Mouse (Mus musculus) colon, adult 2 months (tissue): ENCODE measurements around the gene Ifitm3. TPM values are rescaled to one million over a fixed set of nuclear protein-coding genes. Genes with fewer than 3 reads are reported as not detected.

Experiments
- polyA plus RNA-seq: library from polyadenylated mRNA; depleted of rRNA; stranded (reverse); fragments of >200 nt; gene quantifications from 2 replicates; pipeline ENCODE4 v1.2.3, GENCODE M21; 2012; rRNA removed

Ifitm3 gene
- polyA plus RNA-seq: 135 and 161 TPM in 2 replicates

DNA sequence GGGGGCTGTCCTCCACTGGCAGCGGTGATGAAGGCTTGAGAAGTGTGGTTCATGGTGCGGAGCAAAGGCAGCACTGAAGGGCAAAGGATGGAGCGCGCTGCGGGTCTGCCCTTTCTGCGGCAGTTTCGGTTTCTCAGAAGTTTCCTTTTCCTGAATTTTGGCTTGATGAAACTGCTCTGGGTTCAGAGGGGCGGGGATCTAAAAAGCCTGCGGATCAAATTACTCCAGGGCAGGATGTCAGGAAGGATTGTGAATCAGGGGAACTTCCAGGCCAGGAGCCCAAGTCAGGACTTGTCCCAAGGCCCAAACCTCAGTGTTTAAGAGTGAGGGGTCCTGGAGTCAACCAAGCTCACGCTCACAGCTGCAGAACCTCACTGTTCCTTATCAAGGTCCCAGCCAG lies at the start of gene Ifitm3:
Gene Ifitm3, minus strand, starts transcription at position 178 of the 400 bp plus-strand sequence.

GRCm38 (mm10) chr7:141028831-141029230 lies 18.3 kb upstream of the Ifitm3 start, which contains the start of gene Gm17387:
Gm17387 (plus strand) TSS chr7:141029131.

DNA sequence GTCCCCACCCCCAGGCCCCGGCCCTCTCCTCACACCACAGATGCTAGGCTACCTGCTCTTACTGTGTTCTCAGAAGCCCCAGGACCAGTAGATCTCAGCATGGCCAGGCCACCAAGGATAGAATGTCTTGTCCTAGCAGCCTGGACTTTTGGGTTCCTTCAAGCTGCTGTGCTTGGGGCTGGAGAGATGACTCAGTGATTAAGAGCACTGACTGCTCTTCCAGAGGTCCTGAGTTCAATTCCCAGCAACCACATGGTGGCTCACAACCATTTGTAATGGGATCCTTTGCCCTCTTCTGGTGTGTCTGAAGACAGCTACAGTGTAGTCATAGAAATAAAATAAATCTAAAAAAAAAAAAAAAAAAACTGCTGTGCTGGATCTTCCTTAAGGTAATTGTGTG lies 7.3 kb upstream of the Ifitm3 start, which contains the start of gene Ifitm6:
Gene Ifitm6, minus strand, starts transcription at position 101 of the 400 bp plus-strand sequence.

DNA sequence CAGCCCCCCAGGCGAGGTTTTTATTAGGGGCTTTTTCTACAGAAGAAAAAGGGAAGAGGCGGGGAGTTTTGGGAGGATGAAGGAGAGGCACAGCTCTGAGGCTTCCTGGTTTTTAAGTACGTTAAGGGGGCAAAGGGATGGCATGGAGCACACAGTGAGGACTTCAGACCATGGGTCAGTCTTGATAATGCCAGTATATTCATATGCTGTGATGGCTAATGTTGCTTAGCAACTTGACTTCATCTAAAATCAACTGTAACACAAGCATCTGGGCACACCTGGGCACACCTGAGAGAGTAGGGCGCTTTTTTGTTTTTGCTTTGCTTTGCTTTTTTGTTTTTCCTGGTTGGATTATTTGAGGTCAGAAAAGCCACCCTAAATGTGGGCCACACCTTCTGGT lies 43.6 kb downstream of the Ifitm3 start, which contains the start of gene Ifitm1:
Gene Ifitm1, plus strand, starts transcription at position 301 of the 400 bp plus-strand sequence.

Other genes starting within 250 kb of the Ifitm3 start
- 0.91 and 3.0 TPM in 2 replicates for gene Cyp2e1, start 247.0 kb downstream of the Ifitm3 start, polyA plus RNA-seq
- 0.07 and 0.17 TPM in 2 replicates for gene Syce1, start 222.9 kb downstream of the Ifitm3 start, polyA plus RNA-seq
- gene Zfp941, start 188.6 kb downstream of the Ifitm3 start, polyA plus RNA-seq: 0.09 and 0.19 TPM in 2 replicates
- gene Urah, start 175.8 kb downstream of the Ifitm3 start, polyA plus RNA-seq: 63.2 and 78.4 TPM in 2 replicates
- not detected in 2 replicates for gene Scgb1c1, start 165.2 kb downstream of the Ifitm3 start, polyA plus RNA-seq
- gene Odf3, start 163.0 kb downstream of the Ifitm3 start, polyA plus RNA-seq: not detected in 2 replicates
- gene Gm45785, start 154.4 kb downstream of the Ifitm3 start, polyA plus RNA-seq: 2.8 TPM in 1 of 2 replicates, not detected in the other
- 109 and 117 TPM in 2 replicates for gene Ric8a, start 153.8 kb downstream of the Ifitm3 start, polyA plus RNA-seq
- 23.7 and 24.1 TPM in 2 replicates for gene Bet1l, start 153.2 kb downstream of the Ifitm3 start, polyA plus RNA-seq
- 53.8 and 58.2 TPM in 2 replicates for gene Psmd13, start 128.8 kb downstream of the Ifitm3 start, polyA plus RNA-seq
- gene Sirt3, start 128.5 kb downstream of the Ifitm3 start, polyA plus RNA-seq: 29.5 and 34.3 TPM in 2 replicates
- gene Cox8b, start 110.3 kb downstream of the Ifitm3 start, polyA plus RNA-seq: 3.4 and 4.0 TPM in 2 replicates
- gene Nlrp6, start 89.9 kb downstream of the Ifitm3 start, polyA plus RNA-seq: 82.3 and 99.4 TPM in 2 replicates
- 40.3 and 53.5 TPM in 2 replicates for gene Pgghg, start 69.4 kb downstream of the Ifitm3 start, polyA plus RNA-seq
- 1.5 and 1.6 TPM in 2 replicates for gene Ifitm5, start 60.5 kb downstream of the Ifitm3 start, polyA plus RNA-seq
- not detected in 2 replicates for gene Gm45717, start 54.8 kb downstream of the Ifitm3 start, polyA plus RNA-seq
- gene Ifitm2, start 54.8 kb downstream of the Ifitm3 start, polyA plus RNA-seq: 481 and 681 TPM in 2 replicates
- 83.6 and 107 TPM in 2 replicates for gene Ifitm1, start 43.5 kb downstream of the Ifitm3 start, polyA plus RNA-seq
- 1.1 and 2.9 TPM in 2 replicates for gene Ifitm6, start 7.2 kb upstream of the Ifitm3 start, polyA plus RNA-seq
- not detected in 2 replicates for gene Gm17387, start 18.4 kb upstream of the Ifitm3 start, polyA plus RNA-seq
- 3.7 and 5.0 TPM in 2 replicates for gene B4galnt4, start 50.3 kb upstream of the Ifitm3 start, polyA plus RNA-seq
- gene Pkp3, start 67.4 kb upstream of the Ifitm3 start, polyA plus RNA-seq: 141 and 148 TPM in 2 replicates
- gene Sigirr, start 89.8 kb upstream of the Ifitm3 start, polyA plus RNA-seq: 41.9 and 54.5 TPM in 2 replicates
- 60.4 and 80.5 TPM in 2 replicates for gene Ano9, start 107.0 kb upstream of the Ifitm3 start, polyA plus RNA-seq
- 29.2 and 32.7 TPM in 2 replicates for gene Ptdss2, start 111.6 kb upstream of the Ifitm3 start, polyA plus RNA-seq
- gene Rnh1, start 162.1 kb upstream of the Ifitm3 start, polyA plus RNA-seq: 140 and 158 TPM in 2 replicates
- 86.0 and 86.1 TPM in 2 replicates for gene Hras, start 183.2 kb upstream of the Ifitm3 start, polyA plus RNA-seq
- 11.4 and 11.6 TPM in 2 replicates for gene Lrrc56, start 183.4 kb upstream of the Ifitm3 start, polyA plus RNA-seq
- 11.8 and 12.9 TPM in 2 replicates for gene Lmntd2, start 203.3 kb upstream of the Ifitm3 start, polyA plus RNA-seq
- 224 and 235 TPM in 2 replicates for gene Rassf7, start 205.1 kb upstream of the Ifitm3 start, polyA plus RNA-seq
- 20.1 and 28.0 TPM in 2 replicates for gene Phrf1, start 218.0 kb upstream of the Ifitm3 start, polyA plus RNA-seq